Mouse (Mus musculus): ENCODE results near the gene Mctp1.

GRCm38 (mm10) chr13:76638282-76638681 lies 253.9 kb downstream of the Mctp1 start:
- TF ChIP-seq CTCF (IDR thresholded peaks at IDR 0.05; ENCODE audit: control insufficient read depth, insufficient read depth, insufficient replicate concordance, low read depth, low read length) = no peak
- TF ChIP-seq POLR2A (IDR thresholded peaks at IDR 0.05; ENCODE audit: control insufficient read depth, low read depth, low read length) = no peak
